Mouse (Mus musculus) retina, postnatal 7 days (tissue): Measurements from ENCODE around the gene Itih2.

Experiments
- DNase-seq: peaks from one replicate; pipeline ENCODE4 v3.0.0-alpha.2; 2012; ENCODE audit warnings: low read depth, low spot score

Gene Itih2

GRCm38 (mm10) chr2:10131296-10131695 is at the start of gene Itih2:
TSS of gene Itih2 (minus strand) at chr2:10131396.
- no peak for DNase-seq

- no peak for DNase-seq
Measured at GRCm38 (mm10) chr2:10169991-10170390, 38.8 kb upstream of the Itih2 start.

GRCm38 (mm10) chr2:10168016-10168415 is 36.8 kb upstream of the Itih2 start:
- no peak for DNase-seq

- no peak for DNase-seq
Measured at GRCm38 (mm10) chr2:10167283-10167682, 36.1 kb upstream of the Itih2 start.

GRCm38 (mm10) chr2:10166635-10167034 is 35.4 kb upstream of the Itih2 start:
- no peak for DNase-seq

- DNase-seq, result no peak
Measured at GRCm38 (mm10) chr2:10162011-10162410, 30.8 kb upstream of the Itih2 start.

- no peak for DNase-seq
Measured at GRCm38 (mm10) chr2:10157184-10157583, 26.0 kb upstream of the Itih2 start.

GRCm38 (mm10) chr2:10153201-10154075 is 22.2 kb upstream of the Itih2 start, which contains the start of gene Itih5:
TSS of gene Itih5 (plus strand) at chr2:10153571.
- DNase-seq, result no peak

GRCm38 (mm10) chr2:10152590-10152989 is 21.4 kb upstream of the Itih2 start:
- DNase-seq, result no peak

GRCm38 (mm10) chr2:10147176-10147575 is 16.0 kb upstream of the Itih2 start:
- no peak for DNase-seq

- DNase-seq, result no peak
Measured at GRCm38 (mm10) chr2:10145514-10145913, 14.3 kb upstream of the Itih2 start.

- peak; percentile 56 for DNase-seq
Measured at GRCm38 (mm10) chr2:10142472-10143454, 11.6 kb upstream of the Itih2 start.

- no peak for DNase-seq
Measured at GRCm38 (mm10) chr2:10140456-10140855, 9.3 kb upstream of the Itih2 start.

- no peak for DNase-seq
Measured at GRCm38 (mm10) chr2:10137320-10137719, 6.1 kb upstream of the Itih2 start.

GRCm38 (mm10) chr2:10133941-10134340 is 2.7 kb upstream of the Itih2 start:
- no peak for DNase-seq

- no peak for DNase-seq
Measured at GRCm38 (mm10) chr2:10132128-10132527, 932 bp upstream of the Itih2 start.

- no peak for DNase-seq
Measured at GRCm38 (mm10) chr2:10130341-10130990, 730 bp downstream of the Itih2 start.

- DNase-seq, result no peak
Measured at GRCm38 (mm10) chr2:10128571-10128970, 2.6 kb downstream of the Itih2 start.

GRCm38 (mm10) chr2:10127471-10127870 is 3.7 kb downstream of the Itih2 start:
- no peak for DNase-seq

- no peak for DNase-seq
Measured at GRCm38 (mm10) chr2:10126122-10126521, 5.1 kb downstream of the Itih2 start.

- DNase-seq, result no peak
Measured at GRCm38 (mm10) chr2:10121826-10122225, 9.4 kb downstream of the Itih2 start.

GRCm38 (mm10) chr2:10119276-10119675 is 11.9 kb downstream of the Itih2 start:
- no peak for DNase-seq
